Mouse (Mus musculus): ENCODE data around the gene Mien1.

GRCm38 (mm10) chr11:98458121-98458990, 19.6 kb upstream of the Mien1 start:
- no peak for TF ChIP-seq CTCF (IDR thresholded peaks at IDR 0.05; ENCODE audit: control insufficient read depth, insufficient read depth, low read length)
- TF ChIP-seq POLR2A (IDR thresholded peaks at IDR 0.05; ENCODE audit: borderline replicate concordance, control insufficient read depth, low read depth, low read length) = no peak; the same call in 1 of the 2 replicates

Data from bone marrow, adult 2 months (tissue).